Mouse (Mus musculus): Measurements from ENCODE around the gene Dusp12.

Dusp12 gene

GRCm38 (mm10) chr1:170884978-170885561 lies at the start of gene Dusp12, which contains the start of gene Gm26620:
Dusp12 (minus strand) TSS chr1:170885540.
Gm26620 (plus strand) TSS chr1:170885065.
- DNase-seq (ENCODE audit: low spot score): peak; percentile 76

GRCm38 (mm10) chr1:170934383-170934782 lies 49.0 kb upstream of the Dusp12 start:
- DNase-seq (ENCODE audit: low spot score): no peak

- no peak for DNase-seq (ENCODE audit: low spot score)
These were observed 48.6 kb upstream of the Dusp12 start for GRCm38 (mm10) chr1:170933940-170934339.

- DNase-seq (ENCODE audit: low spot score): no peak
These were observed 48.1 kb upstream of the Dusp12 start for GRCm38 (mm10) chr1:170933386-170933920.

DNA sequence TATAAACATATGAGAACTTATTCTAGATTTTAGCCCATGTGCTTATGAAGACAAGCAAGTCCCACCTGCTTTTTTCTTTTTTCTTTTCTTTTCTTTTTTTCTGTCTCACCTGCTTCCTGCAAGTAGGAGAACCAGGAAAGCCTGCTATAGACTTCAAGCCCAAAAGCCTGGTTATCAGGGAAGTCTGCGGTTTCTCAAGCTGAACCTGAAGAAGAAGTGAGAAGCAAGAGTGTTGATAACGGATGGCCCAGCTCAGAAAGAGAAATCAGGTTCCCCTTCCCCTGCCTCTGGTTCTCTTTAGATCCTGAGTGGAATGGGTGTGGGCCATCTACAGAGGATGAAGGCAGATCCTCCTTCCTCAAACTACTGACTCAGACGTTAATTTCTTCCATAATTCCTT lies 46.7 kb upstream of the Dusp12 start:
- DNase-seq (ENCODE audit: low spot score): no peak

DNA sequence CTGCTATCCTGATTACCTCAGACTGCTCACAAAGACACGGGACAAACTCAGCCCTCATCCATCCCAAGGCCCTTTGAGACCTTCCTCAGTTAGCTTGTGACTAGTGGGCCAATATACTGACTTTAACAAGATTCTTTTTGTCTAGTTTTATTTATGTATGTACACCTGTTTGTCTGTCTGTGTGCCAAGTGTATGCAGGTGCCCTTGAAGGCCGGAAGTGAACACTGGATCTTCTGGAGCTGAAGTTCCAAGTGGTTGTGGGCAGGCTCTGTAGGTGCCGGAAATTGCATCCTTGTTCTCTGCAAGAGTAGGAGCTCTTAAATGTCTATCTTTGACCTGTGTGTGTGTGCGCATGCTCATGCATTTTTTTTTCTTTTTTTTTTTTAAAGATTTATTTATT lies 43.9 kb upstream of the Dusp12 start:
- DNase-seq (ENCODE audit: low spot score): no peak

DNA sequence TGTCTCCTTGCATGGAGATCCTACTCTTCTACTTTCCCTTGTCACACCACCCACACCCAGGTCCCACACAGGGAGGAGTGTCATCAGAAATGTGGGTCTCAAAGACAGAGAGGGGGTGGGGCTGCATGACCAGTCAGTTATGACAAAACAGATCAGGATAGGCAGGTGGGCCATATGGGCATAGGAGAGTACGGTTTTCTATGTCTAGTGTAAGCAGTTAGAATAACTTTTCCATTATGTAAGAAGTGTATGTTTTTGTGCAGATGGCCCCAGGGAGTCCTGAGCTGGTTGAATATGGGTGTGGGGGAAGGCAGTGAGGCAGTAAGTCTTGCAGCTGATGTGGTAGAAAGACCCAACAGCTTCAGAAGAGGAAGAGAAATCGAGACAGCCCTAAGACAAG lies 43.1 kb upstream of the Dusp12 start:
- DNase-seq (ENCODE audit: low spot score): no peak

DNA sequence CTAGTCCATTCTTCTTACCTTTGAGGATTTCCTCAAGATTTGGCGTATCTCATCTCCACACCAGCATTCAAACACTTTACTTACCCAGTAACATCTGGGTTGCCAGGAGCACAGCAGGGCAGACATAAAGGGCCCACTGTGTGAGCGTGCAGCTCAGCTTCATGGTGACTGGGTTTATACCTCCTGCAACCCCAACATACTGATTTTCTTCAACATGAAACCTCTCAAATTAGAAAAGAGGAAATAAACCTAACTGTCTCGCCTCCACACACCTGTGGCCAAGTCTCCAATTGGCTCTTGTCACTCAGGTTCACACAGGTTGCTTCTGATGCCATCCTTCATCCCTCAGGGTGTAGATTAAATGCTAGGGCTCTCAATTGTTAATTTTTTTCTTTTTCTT lies 42.0 kb upstream of the Dusp12 start, which contains the start of gene Fcrla:
Gene Fcrla, minus strand, starts transcription at position 206 of the 400 bp plus-strand sequence.
- DNase-seq (ENCODE audit: low spot score): no peak

DNA sequence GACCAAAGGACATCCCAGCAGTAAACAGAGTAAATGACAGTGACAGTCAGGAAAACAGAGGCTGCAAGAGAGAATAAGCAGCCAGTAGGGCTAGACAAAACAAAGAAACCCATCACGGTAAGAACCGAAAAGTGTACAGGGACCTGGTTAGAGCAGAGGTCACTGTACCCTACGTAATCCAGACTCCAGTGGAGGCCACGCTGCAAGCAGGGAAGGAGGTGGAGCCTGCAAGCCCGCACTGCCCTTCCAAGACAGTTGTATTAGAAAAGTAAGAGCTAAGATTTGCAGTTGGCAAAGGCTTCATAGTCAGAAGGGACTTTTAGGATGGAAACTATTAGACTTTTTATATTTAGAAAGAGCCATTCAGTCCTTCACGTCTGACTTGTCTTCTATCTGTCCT lies 41.6 kb upstream of the Dusp12 start:
- no peak for DNase-seq (ENCODE audit: low spot score)

- DNase-seq (ENCODE audit: low spot score): peak; percentile 62
These were observed 39.1 kb upstream of the Dusp12 start for GRCm38 (mm10) chr1:170924485-170924884.

DNA sequence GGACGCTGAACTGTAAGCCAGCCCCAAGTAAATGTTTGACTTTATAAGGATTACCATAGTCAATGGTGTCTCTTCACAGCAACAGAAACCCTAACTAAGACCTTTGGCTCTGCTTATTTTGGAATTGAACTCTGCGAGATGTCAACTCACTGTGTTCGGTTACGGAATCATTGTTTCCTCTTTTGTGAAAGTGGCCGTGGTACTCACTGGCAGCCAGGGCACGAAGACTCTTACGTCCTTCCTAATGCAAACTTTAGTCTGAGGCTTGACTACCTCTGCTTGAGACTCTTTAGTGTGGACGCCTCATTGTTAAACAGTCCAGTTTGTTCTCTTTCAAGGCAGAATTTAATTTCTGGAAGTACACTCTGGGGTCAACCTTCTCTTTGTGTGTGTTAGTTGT lies 34.0 kb upstream of the Dusp12 start:
- no peak for DNase-seq (ENCODE audit: low spot score)

DNA sequence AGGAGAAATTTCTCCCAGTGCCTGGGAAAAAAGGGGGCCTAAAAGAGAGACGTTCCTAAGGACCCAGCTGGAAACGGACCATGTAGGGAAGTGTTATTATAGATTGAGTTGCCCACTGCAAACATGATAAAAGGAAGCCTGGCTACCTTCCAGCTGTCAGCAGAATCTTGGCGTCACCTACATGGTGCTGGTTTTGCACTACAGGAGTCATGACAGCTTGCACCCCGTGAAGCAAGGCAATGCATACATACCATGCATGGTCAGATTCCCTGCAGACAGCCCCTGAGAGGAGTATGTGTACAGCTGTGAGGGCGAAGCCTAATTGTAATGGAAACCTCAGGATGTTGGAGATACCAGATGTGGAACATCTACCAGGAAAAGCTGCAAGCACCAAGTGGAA lies 30.3 kb upstream of the Dusp12 start:
- no peak for DNase-seq (ENCODE audit: low spot score)

- no peak for DNase-seq (ENCODE audit: low spot score)
These were observed 27.7 kb upstream of the Dusp12 start, which contains the start of gene Fcrlb for GRCm38 (mm10) chr1:170912891-170913615. Fcrlb (minus strand) TSS chr1:170912941.

GRCm38 (mm10) chr1:170911907-170912660 lies 26.7 kb upstream of the Dusp12 start:
- no peak for DNase-seq (ENCODE audit: low spot score)

DNA sequence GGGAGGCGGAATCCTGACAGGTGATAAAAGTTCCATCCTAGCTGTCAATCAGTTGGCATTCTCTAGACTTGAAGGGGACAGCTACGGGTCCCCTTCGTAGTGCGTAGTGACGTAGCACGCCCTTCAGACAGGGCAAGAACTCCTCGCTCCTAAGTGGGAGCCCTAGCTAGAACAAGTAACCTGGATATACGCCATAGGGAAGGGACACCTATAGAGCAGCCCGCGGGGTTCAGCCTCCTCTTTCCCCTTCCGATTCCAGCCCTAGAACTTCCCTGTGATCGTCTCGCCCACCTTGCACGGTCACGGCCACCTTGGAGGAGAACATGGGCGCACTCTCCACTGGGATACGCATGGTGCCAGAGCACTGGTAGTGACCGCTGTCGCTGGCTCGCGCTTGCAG lies 23.0 kb upstream of the Dusp12 start:
- no peak for DNase-seq (ENCODE audit: low spot score)

DNA sequence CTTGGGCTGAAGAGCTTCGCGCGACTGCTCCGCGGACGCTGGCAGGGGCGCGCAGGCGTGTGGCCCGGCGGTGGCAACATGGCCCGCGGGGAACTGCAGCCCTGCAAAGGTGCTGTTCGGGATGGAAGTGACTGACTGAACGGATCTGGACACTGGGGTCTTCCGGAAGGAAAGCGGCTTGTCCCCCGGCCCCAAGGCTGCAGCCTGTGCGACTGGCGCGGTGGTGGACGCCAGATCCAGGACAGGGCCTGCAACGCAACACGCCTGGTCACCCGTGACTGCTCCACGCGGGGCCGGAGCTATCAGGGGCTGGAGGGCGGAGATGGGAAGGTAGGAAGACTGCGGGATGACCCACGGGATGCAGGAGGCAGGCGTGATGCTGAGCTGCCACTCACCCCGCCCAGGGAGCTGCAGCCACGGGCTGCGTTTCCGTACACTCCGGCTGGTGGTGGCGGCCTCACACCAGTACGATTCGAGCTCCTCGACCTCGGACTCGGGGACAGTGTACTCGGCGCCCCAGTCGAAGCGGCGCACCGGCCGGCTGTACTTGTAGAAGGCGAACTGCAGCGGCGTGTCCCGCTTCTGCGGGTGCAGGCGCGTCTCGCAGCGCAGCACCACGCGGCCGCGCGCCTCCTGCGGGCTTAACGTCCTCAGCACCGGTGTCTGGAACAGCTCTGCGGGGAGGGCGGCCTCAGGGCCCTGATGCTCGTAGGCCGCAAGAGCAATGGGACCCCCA lies 22.3 kb upstream of the Dusp12 start:
- no peak for DNase-seq (ENCODE audit: low spot score)

DNA sequence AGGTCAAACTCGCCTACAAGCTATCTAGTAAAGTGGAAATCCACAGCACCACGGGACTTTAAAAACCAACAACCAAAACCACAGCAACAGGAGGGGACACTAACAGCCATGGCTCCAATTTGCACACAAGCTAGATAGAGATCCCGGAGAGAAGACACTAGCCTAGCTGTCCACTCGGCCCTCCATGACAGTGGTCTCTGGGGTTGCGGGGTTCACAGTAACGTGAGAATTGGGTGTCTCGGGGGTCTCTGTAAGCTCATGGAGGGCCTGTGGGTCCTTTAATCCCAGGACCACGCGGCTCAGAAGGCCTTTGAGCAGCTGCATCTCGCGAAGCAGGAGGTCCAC lies 21.7 kb upstream of the Dusp12 start:
- DNase-seq (ENCODE audit: low spot score): no peak

DNA sequence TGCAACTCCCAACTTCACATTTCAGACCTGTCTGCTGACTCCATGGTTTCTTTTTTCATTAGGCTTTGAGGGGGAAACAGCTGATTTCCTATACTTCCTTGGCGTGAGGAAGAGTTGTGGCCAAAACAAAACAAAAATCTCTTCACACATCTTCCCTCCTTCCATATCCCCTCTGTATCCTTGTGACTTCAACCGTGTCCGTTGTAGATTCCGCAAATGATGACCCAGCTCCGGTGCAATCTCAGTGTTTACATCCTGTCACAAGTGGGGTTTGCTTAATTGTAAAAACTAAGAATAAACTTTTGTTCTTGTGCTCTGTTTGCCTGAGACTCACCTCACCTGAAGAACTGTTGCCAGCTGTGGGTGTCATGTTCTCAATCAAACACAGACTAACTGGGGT lies 18.1 kb upstream of the Dusp12 start:
- no peak for DNase-seq (ENCODE audit: low spot score)

DNA sequence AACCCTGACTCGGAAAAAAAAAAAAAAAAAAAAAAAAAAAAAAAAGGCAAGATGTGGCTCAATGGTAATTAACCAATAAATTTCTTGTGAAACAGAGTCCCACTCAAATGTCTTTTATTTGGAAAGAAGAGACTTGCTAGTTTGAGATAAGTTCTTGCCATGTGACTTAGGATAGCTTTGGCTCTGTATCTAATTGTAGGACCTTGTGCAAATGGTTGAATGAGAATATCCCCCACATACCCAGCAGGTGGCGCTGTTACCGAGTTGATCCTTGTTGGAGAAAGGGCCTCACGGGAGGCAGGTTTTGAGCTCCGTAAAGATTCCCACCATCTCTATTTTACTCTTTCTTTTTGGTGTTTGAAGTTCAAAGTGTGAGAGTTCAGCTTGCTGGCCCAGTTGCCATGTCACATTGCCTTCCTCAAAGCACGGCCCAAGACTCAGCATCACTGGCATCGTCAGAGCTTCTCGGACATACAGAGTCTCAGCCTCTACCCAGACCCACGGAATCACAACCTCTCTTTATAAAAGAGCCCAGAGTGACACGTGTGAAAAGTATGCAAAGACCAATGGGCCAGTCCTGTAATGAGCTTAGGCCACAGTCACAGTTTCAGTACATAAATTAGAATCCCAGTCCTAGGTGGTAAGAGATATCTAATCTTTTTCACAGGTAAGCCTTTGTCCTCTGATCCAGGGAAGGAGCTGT lies 16.3 kb upstream of the Dusp12 start:
- DNase-seq (ENCODE audit: low spot score): peak; percentile 88

DNA sequence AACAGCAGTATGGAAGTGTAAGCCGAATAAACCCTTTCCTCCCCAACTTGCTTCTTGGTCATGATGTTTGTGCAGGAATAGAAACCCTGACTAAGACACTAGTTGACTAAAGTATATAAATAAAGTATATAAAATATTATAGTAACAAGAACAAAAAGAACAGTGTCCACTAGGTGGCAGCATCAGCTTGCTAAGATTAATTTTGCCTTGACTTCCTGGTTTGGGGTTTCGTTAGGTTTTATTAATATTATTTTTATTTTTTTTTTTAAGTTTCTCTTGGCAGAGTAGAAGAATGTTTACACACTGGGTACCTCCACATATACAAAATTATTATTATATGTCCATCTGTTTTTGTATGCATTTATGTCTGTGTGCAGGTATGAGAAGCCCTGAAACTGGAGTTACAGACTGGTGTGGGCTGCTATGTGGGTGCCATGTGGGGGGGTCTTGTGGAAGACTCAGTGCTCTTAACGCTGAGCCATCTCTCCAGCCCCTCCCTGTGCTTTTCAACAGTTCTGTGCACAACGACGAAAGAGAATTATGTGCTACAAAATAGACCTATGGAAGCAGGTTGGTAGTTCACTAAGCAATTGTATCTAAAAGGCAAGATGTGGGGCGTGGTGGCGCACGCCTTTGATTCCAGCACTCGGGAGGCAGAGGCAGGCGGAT lies 15.6 kb upstream of the Dusp12 start:
- peak; percentile 75 for DNase-seq (ENCODE audit: low spot score)

All from c-Kit-positive CD71-positive TER-119-positive erythroid progenitor cells, embryonic 14.5 days (primary cell).